Mouse (Mus musculus) thymus, postnatal 0 days (tissue): ENCODE data around the gene Xpo1. TPM values are rescaled to one million over a fixed set of nuclear protein-coding genes. Genes with fewer than 3 reads are reported as not detected.
"Not testable (repeated sequence)": the region's sequence is repeated elsewhere in the genome, so short reads cannot be mapped to it uniquely, and the experiment has no call there.

Experiments used
- DNase-seq: peaks from one replicate; pipeline ENCODE4 v3.0.0-alpha.2; 2015; ENCODE audit warnings: low spot score
- polyA plus RNA-seq: library from polyadenylated mRNA; unstranded; fragments of >200 nt; fragmentation: Nextera tagmentation; extraction: Ambion mirVana; gene quantifications from 2 replicates; pipeline ENCODE4 v1.2.1, GENCODE M21; 2015

Xpo1 gene
- polyA plus RNA-seq, 1 experiment from 2014 or later, result 62.6 TPM

- no peak for DNase-seq
Measured at GRCm38 (mm10) chr11:23298301-23298700, 42.5 kb downstream of the Xpo1 start.

DNA sequence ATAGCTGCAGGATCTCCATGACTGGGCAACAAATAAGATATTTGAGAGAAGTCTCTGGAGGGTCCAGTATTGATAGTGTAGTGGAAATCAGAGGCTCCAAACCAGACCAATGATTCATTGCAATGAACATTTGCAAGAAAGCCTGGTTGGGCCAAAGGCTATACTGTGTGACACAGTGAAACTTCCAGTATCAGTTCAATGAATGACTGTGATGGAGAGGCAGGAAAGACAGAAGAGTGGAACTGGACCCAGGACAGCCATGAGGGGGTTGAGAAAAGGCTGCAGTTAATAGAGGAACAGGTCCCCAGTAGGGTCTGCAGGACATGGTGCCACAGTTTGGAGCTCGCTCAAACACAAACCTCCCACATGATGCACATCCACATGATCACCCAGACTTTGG lies 44.1 kb downstream of the Xpo1 start:
- DNase-seq, result no peak

- DNase-seq, result no peak
Measured at GRCm38 (mm10) chr11:23303126-23303525, 47.3 kb downstream of the Xpo1 start.

DNA sequence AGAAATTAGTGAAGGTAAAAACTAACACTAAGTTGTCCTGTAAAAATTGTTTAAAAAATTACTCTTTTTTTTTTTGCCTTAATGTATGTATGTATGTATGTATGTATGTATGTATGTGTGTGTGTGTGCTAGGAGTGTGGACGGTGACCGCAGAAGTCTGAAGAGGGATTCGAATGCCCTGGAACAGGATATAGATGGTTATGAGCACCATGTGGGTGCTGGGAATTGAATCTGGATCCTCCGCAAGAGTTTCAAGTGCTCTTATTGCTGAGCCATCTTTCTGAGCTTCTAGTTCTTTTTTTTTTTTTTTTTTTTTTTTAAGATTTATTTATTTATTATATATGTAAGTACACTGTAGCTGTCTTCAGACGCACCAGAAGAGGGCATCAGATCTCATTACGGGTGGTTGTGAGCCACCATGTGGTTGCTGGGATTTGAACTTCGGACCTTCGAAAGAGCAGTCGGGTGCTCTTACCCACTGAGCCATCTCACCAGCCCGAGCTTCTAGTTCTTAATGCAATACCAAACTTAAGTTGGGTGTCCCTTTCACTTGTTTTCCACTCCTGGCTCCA lies 49.3 kb downstream of the Xpo1 start:
- DNase-seq, result not testable (repeated sequence)

DNA sequence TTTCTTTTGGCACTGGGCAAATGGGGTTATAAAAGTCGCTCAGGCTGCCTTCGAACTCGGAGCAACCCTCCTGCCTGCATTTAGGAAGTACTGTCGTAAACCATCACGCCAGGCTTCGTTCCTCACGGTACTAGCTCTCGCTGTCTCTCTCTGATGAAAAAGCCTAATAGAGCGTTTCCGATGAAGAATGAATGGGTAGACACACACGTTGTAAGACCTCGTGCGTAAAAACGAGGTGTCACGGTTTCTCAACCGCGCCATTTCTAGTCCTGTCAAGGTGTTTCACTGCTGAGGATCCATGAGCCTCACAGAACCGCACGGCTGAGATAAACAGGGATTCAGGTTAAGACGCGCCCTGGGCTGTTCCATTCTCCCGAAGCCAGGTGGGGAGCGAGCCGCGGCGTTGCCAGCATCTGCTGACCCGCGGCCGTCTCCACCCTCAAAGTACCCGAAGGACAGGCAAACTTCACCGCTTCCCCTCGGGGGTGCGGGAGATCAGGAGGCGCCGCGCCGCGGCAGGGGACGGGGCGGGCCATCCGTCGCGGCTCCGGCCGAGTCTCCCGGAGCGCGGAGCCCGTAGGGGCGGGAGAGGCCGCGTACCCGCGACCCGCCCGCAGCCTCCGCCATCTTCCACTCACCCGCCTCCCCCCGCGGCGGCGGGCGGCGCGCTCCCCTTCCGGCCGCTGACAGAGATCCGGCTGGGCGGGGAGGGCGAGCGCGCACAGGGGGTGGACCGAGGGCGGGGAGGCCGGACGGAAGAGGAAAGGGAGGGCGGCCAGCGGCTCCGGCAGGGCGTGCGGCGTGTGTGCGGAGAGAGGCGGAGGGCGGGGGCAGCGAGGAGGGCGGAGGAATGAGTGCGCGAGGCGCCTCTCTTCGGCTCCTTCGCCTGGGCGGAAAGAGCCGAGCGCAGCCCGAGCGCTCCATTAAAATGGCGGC lies 50.1 kb downstream of the Xpo1 start:
- DNase-seq, result peak; percentile 94

DNA sequence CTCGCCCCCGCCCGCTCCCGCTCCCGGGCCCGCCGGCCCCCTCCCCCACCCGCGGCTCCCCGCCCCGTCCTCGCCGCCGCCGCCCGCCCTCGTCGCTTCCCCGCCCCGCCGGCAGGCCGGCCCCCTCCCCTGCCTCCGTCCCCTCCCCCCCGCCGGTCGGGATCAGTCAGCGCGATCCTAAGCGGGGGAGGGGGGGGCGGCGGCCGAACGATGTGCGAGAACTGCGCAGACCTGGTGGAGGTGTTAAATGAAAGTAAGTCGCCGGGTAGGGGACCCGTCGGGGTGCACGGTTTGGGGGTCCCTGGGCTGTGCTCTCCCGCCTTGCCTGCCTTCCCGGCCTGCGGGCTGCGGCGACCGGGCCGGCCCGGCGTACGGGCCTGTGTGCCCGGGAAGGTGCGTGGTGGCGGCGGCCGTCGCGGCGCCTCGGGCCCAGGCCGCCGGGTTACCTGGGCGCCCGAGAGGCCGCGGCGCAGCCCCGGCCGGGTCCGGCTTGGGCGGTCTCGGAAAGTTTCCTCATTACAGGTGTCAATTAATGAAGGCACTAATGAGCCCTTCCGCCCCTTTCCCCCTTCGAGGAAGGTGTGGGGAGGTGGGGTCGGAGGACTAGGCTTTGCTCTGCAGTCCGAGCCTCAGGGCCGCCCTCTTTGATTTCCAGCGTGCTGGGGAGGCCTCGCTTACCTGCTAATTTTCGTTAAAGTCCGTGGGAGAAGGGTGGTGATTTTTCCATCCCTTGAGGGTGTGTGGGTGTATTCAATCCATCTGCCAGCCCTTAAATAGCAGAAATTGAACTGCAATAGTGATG lies 51.1 kb downstream of the Xpo1 start, which contains the start of gene Usp34:
TSS of gene Usp34 (plus strand) at position 132 of the 802 bp plus-strand sequence.
- DNase-seq, result peak; percentile 66

- no peak for DNase-seq
Measured at GRCm38 (mm10) chr11:23307566-23307920, 51.7 kb downstream of the Xpo1 start.

GRCm38 (mm10) chr11:23313496-23313895 lies 57.7 kb downstream of the Xpo1 start:
- no peak for DNase-seq

DNA sequence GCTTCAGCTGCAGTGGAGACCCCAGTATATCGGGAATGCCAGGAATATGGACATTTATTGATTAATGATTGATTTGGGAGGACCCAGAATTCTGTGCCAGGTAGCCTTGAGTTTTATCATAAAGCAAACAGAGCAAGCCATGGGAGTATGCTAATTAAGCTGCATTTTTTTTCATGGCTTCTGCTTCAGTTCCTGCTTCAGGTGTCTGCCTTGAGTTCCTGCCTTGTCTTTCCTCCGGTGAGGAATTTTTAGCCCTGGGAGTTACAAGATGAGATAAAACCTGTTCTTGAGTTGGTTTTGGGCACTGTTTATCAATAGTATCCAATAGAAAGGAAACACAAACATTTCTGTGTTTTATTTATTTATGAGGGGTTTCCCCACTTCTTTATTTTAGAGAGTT lies 73.6 kb downstream of the Xpo1 start:
- DNase-seq, result no peak

DNA sequence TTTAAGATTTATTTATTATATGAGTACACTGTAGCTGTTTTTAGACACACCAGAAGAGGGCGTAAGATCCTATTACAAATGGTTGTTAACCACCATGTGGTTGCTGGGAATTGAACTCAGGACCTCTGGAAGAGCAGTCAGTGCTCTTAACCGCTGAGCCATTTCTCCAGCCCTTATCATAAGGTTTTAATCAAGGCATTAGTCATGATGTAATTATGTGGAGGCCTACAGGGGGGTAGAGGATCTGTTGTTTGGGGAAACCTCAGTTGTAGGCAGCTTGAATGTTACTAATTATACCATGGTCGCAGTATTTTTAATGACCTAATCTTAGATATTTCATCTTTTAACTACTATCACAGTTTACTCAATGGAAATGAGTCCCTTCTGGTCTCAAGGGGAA lies 76.3 kb downstream of the Xpo1 start:
- DNase-seq, result no peak

DNA sequence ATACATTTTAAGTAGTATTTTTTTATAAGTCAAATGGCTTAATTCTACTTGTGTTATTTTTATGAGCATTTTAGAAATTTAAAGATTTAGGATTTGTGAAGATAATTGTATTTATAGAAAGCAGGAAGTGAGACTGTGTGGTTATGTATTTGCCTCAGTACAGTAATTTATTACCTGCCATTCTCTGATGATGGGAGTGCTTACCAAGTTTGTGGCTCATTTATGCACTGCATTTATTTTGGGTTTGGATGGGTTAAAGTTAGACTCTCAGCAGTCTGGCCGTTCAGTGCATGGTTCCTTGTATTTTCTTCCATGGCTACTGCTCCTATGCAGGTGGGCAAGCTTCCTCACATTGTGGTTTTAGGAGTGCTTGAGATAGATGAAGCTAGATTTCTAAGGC lies 79.3 kb downstream of the Xpo1 start:
- DNase-seq, result no peak

Other genes with a start within 250 kb of the Xpo1 start
- gene Fam161a, start 248.5 kb upstream of the Xpo1 start, polyA plus RNA-seq, result 1.3 and 2.0 TPM in 2 replicates
- gene Usp34, start 50.9 kb downstream of the Xpo1 start, polyA plus RNA-seq, result 22.1 and 22.3 TPM in 2 replicates
- gene Ahsa2, start 242.0 kb downstream of the Xpo1 start, polyA plus RNA-seq, result 29.1 and 33.0 TPM in 2 replicates